Mouse (Mus musculus) T-helper 1 cell (primary cell): Measurements from ENCODE around the gene H2-DMb2.
"Not testable (repeated sequence)": the region's sequence is repeated elsewhere in the genome, so short reads cannot be mapped to it uniquely, and the experiment has no call there.

Source experiments
- in situ Hi-C: fragments of 300-600 bp; cut with MboI, MseI; formaldehyde crosslinking; loops from one replicate; pipeline ENCODE4 v1.15.1; 2025; ENCODE audit warnings: high pct_unique_total_duplicates

The H2-DMb2 gene

GRCm38 (mm10) chr17:34134451-34134850 lies 8.7 kb upstream of the H2-DMb2 start:
- in situ Hi-C loops, result loop anchor here (5.0 kb wide), 1 partner anchor 33 kb away; no protein-coding TSS in a partner anchor

DNA sequence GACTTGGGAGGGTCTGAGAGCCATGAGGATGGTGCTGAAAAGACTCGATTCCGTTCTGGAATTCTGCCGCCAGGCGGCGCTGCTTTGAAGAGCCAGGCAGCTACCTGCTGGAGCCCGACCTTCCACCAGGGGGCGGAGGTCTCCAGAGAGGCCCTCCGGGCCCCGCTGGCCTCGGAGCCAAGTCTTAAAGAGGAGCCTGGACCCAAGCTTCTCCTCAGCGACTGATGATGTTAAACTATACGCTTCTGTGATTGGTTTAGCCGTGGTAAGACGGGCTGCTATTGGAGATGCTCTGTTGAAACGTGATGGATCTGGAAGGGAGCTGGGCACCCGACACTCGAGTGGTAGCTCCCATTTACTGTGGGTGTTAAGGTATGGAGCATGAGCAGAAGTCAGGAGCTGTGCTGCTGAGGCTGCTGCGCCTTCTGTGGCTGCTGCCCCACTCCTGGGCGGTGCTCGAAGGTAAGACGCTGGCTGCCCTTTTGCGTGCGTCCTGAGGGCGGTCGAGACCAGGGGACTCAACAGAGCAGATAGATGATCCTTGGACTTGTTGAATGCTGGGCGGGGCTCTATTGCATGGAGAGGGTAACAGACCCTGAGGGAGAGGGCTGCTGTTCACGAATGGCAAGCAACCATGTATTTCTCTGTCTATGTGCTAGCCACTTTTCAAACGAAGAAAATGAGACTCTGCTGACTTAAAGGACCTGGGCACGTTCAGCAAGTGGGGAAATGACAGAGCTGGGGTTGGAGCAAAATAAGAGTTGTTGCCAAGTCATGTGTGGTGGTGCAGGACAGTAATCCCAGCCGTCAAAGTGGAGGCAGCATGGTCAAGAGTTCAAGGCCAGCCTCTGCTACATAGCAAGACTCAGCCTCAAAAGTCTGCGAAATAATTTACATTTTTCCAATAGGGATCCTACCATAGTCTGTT lies 7.5 kb upstream of the H2-DMb2 start:
- in situ Hi-C loops, result no loop called here

DNA sequence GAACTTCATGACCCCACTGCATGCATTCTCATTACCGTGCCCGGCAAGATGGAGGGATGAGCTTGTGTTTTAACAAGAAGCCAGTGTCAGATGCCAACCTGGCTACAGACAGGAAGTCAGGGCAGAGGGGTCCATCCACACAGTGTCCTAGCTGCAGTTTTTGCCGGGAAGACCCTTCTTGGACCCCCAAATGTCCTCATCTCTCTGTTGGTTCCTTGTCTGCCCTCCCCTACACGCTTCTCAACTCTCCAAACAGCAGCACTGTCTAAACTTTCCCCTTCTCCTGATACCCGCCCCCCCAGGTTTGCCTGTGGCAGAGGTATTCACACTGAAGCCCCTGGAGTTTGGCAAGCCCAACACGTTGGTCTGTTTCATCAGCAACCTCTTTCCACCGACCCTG lies 5.5 kb upstream of the H2-DMb2 start:
- in situ Hi-C loops, result no loop called here

DNA sequence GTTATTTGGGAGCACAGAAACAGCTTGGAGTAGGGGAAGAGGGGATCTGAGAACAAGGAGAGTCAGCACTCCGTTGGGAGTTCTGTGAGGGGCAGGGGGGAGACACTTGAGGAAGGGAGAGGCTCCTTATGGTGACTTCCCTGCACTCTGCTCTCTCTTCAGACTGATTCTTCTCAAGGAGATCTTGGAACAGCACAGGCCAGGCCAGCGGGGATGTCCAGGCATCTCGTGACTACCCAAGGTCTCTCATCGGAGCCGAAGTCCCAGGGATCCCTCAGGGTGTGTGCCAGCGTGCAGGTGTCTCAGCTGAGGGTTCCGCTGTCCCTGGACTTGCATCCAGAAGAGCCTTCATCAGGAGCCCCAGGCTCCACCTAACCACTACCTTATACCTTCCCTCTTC lies 4.5 kb upstream of the H2-DMb2 start:
- in situ Hi-C loops, result no loop called here

DNA sequence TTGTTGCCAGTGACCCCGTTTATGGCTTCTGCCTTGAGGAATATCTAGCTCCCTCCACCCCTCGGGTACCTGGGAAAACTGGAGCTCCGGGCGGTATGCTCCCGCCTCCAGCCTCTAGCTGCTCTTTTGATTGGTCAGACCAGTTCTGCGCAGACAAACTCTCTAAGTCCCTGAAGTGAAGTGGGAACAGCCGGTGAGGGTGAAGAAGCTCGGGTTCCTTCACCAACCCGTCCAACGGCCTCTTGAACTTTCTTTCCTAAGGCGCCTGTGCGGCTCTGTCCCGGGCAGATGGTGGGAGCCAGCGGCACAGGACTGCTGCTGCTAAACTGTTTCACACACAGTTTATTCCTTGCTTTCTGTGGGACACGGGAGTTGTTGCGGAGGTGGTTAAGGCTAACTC lies 3.7 kb upstream of the H2-DMb2 start:
- in situ Hi-C loops, result no loop called here

DNA sequence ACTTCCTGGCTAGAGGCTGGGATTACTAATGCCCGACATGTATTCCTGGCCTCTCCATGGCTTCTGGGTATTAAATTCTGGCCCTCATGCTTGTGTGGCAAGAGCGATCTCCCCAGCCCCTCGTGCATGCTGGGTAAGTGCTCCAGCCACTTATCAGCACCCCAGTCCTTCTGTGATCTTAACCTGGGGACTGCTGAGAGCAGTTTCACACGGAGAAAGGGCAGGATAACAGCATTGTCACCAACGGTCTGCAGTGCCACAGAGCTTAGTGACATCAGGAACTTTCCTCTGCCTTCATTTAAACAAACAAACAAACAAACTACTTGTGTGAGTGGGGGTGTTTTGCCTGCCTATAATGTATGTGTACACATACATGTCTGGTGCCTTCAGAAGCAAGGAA lies 2.9 kb upstream of the H2-DMb2 start:
- in situ Hi-C loops, result no loop called here

DNA sequence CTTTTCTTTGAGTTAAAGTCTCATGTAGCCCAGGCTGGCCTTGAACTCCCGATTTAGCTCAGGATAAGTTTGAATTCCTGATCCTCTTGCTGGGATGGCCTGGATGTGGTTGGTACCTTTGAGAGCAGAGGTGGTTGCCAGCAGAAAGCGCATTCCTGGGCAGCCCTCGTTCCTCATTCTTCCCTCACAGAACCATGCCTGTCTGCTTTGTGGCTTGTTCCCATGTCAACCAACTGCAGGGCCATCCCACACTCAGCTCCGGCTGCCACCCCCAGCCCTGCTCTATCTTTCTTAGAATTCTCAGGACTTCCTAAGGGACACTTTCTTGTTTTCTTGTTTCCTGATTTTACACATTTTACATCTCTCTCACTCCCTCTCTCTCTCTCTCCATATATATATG lies 1.7 kb upstream of the H2-DMb2 start:
- in situ Hi-C loops, result no loop called here

- in situ Hi-C loops, result no loop called here
Measured at GRCm38 (mm10) chr17:34142456-34143010, 574 bp upstream of the H2-DMb2 start.

GRCm38 (mm10) chr17:34143461-34143860 lies 354 bp downstream of the H2-DMb2 start:
- in situ Hi-C loops, result no loop called here

DNA sequence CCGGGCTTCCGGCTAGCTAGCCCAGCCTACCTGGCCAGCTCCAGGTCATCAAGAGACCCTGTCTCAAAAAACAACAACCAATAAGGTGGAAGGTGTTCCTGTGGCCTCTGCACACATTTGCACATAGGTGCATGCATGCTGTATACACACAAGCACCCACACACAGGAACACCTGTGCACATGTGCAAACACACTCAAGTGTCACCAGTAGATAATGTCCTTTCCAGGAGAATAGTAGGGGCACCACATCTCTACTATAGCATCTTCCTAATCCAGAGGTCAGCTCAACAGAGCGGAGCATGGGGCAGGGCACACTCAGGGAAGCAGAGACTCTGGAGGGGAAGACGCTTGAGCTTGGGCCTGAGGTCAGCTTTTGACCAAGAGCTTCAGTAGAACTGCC lies 1.1 kb downstream of the H2-DMb2 start:
- in situ Hi-C loops, result not testable (repeated sequence)

DNA sequence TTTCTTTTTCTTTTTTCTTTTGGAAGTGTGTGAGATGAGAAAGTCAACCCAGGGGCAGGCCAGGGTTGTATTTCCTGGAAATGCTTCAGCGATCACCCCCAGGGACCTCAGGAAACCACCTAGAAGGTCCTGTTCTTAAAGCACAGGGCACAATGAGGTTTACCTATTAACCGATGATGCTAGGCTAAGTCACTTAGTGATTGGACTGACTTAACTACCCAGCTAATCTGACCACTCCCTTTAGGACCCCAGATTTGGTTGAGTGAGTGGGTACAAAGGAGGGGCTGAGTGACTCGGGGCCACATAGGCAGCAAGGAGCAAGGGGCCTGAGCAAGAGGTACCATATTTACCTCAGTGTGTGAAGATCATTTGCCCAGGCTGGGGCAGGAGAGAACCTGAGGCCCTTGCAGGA lies 1.9 kb downstream of the H2-DMb2 start:
- in situ Hi-C loops, result no loop called here

DNA sequence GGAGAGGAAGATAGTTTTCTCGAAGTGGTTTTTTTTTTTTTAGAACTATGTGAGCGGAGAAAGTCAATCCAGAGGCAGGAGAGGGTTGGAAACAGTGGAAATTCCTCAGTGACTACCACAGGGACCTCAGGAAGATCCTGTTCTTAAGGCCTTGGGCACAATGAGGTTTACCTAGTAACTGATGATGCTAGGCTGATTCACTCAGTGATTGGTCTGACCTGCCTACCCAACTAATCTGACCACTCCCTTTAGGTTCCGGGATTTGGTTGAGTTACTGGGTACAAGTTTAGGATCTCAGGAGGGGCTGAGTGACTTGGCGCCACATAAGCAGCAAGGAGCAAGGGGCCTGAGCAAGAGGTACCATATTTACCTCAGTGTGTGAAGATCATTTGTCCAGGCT lies 9.8 kb downstream of the H2-DMb2 start, which contains the start of gene H2-DMb1:
H2-DMb1 (plus strand) TSS at position 150 of the 400 bp plus-strand sequence.
- in situ Hi-C loops, result no loop called here

- in situ Hi-C loops, result no loop called here
Measured at GRCm38 (mm10) chr17:34155534-34155933, 12.4 kb downstream of the H2-DMb2 start.

- in situ Hi-C loops, result no loop called here
Measured at GRCm38 (mm10) chr17:34164202-34164895, 21.2 kb downstream of the H2-DMb2 start.

GRCm38 (mm10) chr17:34165033-34165730 lies 22.1 kb downstream of the H2-DMb2 start:
- in situ Hi-C loops, result loop anchor here (5.0 kb wide), 2 partner anchors 33 to 83 kb away; no protein-coding TSS in a partner anchor

DNA sequence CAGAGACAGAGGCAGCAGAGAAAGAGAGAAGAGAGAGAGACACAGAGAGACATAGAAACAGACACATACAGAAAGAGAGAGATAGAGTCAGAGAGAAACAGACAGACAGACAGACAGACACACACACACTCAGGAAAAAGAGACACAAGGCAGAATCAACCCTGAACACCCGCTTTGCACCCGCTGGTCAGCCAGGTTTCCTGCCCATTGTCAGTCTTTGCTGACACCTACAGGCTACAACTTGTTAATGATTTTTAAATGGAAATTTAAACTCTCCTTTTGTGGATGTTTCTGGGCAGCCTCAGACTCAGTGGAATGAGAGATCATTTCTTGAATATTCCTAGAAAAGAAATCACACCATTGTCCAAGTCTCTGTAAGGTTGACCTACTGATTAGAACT lies 26.2 kb downstream of the H2-DMb2 start:
- in situ Hi-C loops, result loop anchor here (5.0 kb wide), 2 partner anchors 37 to 87 kb away; no protein-coding TSS in a partner anchor

DNA sequence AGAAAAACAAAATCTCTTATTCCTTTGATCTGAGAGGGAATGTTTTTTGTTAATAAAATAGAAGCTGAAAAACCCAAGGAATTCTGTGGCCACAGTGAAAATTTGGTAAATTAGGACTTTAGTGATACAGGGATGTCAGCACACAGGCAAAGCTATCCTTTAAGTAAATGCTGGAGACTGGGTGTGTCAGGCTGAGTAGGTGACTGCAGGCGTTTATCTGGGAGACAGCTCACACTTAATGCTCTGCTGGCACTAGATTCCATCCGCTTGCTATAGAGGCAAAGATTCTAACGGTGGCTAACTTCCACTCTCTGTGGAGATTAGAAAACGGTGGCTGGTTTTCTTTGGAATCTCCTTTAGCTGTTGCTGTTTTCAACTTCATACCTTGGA lies 27.4 kb downstream of the H2-DMb2 start:
- in situ Hi-C loops, result loop anchor here (5.0 kb wide), 1 partner anchor 37 kb away; no protein-coding TSS in a partner anchor

DNA sequence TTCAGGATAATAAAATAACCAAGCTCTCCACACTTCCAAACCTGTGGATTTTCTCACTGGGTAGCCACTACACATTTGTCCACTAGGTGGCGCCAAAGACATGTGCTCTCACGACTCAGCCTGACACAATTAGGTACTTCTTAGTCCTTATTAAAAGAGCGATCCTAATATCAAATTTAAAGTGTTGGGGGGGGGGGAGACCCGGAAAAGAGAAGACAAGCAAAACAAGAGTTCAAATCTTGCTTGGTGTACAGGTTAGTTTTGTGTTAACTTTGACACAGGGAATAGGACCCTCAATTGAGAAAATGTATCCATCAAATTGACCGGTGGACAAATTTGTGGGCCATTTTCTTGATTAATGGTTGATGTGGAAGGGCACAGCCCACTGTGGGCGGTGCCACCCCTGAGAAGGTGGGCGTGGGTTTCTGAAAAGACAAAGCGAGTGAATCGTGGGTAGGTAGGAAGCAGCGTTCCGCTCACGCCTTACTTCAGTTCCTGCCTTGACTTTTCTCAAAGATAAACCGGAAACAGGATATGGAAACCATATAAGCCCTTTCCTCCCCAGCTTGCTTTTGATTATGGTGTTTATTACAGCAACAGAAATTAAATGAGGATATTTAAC lies 27.9 kb downstream of the H2-DMb2 start:
- in situ Hi-C loops, result loop anchor here (5.0 kb wide), 1 partner anchor 36 kb away; no protein-coding TSS in a partner anchor

- in situ Hi-C loops, result loop anchor here (5.0 kb wide), 1 partner anchor 35 kb away; no protein-coding TSS in a partner anchor
Measured at GRCm38 (mm10) chr17:34172528-34172927, 29.4 kb downstream of the H2-DMb2 start.

DNA sequence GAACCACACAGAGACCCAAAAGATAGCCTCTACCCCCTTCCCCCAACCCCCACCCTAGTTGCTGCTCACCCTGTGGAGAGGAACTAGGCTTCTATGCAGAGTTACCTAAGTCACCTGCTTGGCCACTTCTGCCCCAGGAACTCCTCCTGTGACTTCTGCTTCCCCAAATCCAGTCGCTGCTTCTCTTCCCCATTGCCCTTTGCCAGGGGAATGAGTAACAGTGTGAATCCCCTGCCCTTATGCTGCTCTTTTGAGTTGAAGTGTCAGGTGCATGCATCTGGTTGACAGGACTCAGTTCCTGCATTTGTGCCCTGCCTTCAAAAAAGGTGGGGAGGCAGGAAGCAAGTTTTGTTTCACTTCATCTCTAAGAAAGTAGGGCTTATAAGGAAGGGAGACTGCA lies 31.0 kb downstream of the H2-DMb2 start:
- in situ Hi-C loops, result loop anchor here (5.0 kb wide), 1 partner anchor 33 kb away; no protein-coding TSS in a partner anchor

DNA sequence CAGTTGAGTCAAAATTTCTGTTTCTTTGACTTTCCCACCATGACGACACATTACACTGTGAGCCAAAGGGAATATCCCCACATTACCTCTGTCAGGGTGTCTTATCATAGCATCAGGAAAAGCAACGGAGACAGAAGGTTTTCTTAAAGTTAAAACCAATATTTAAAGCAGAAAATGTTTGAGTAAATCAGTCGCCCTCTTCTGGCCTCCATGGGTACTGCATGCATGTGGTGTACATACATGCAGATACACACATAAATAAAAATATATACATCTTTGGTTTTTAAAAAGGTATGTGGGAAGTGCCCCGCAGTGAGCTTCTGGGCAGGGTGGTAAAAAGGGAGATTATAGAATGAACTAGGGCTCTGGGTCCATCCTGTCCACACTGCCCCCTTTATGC lies 34.1 kb downstream of the H2-DMb2 start:
- in situ Hi-C loops, result loop anchor here (25.0 kb wide), 1 partner anchor 1685 kb away; the partner anchor contains the start of genes Nrm and Ppp1r18
